Mouse (Mus musculus) G1E-ER4 (cell line): ENCODE data around the gene Angptl2. TPM values are rescaled to one million over a fixed set of nuclear protein-coding genes. Genes with fewer than 3 reads are reported as not detected.

ENCODE experiments used
- GATA1 ChIP-seq: IDR thresholded peaks from one replicate; pipeline ENCODE4 v1.8.0; 2012; ENCODE audit warnings: low read length, inconsistent platforms
- polyA plus RNA-seq: library from polyadenylated mRNA; stranded (reverse); fragments of >175 nt; gene quantifications from 2 replicates; pipeline ENCODE4 v1.2.3, GENCODE M21; 2012

Gene Angptl2
- polyA plus RNA-seq, 1 experiment: not detected

GRCm38 (mm10) chr2:33271511-33271910 is 55.6 kb downstream of the Angptl2 start:
- no peak for TF ChIP-seq GATA1

GRCm38 (mm10) chr2:33272665-33273439 is 57.0 kb downstream of the Angptl2 start:
- no peak for TF ChIP-seq GATA1

GRCm38 (mm10) chr2:33274719-33275490 is 59.0 kb downstream of the Angptl2 start:
- no peak for TF ChIP-seq GATA1

- TF ChIP-seq GATA1: no peak
Measured at GRCm38 (mm10) chr2:33279758-33280157, 63.9 kb downstream of the Angptl2 start.

- TF ChIP-seq GATA1: no peak
Measured at GRCm38 (mm10) chr2:33280525-33280924, 64.7 kb downstream of the Angptl2 start.

GRCm38 (mm10) chr2:33281807-33282206 is 65.9 kb downstream of the Angptl2 start:
- TF ChIP-seq GATA1: no peak

GRCm38 (mm10) chr2:33282877-33283276 is 67.0 kb downstream of the Angptl2 start:
- TF ChIP-seq GATA1: no peak

GRCm38 (mm10) chr2:33283674-33284073 is 67.8 kb downstream of the Angptl2 start:
- TF ChIP-seq GATA1: no peak

- no peak for TF ChIP-seq GATA1
Measured at GRCm38 (mm10) chr2:33288837-33289236, 73.0 kb downstream of the Angptl2 start.

- no peak for TF ChIP-seq GATA1
Measured at GRCm38 (mm10) chr2:33290491-33290890, 74.6 kb downstream of the Angptl2 start.

- no peak for TF ChIP-seq GATA1
Measured at GRCm38 (mm10) chr2:33292057-33292456, 76.2 kb downstream of the Angptl2 start.

- no peak for TF ChIP-seq GATA1
Measured at GRCm38 (mm10) chr2:33295115-33295514, 79.2 kb downstream of the Angptl2 start.

Other genes with a start within 250 kb of the Angptl2 start
- 36.1 and 63.5 TPM in 2 replicates for gene Slc2a8, start 234.0 kb upstream of the Angptl2 start, polyA plus RNA-seq
- 0.21 TPM in 1 of 2 replicates, not detected in the other for gene Garnl3, start 84.4 kb upstream of the Angptl2 start, polyA plus RNA-seq
- gene Ralgps1, start 155.4 kb downstream of the Angptl2 start, polyA plus RNA-seq: 1.3 TPM in 2 replicates
- 4.8 and 5.8 TPM in 2 replicates for gene Zbtb34, start 215.3 kb downstream of the Angptl2 start, polyA plus RNA-seq